Mouse (Mus musculus) brain, adult 2 months (tissue): ENCODE results near the gene Fn3k.
A peak's percentile ranks its signal among the peaks of the same experiment; 100 is the strongest.

Source experiments
- DNase-seq: peaks from one replicate; pipeline ENCODE4 v3.0.0; 2011; ENCODE audit warnings: low read depth, low spot score

Fn3k gene

GRCm38 (mm10) chr11:121434156-121435155 is at the start of gene Fn3k:
Fn3k (plus strand) TSS chr11:121434913.
- DNase-seq = peak; percentile 99

GRCm38 (mm10) chr11:121387750-121388553 is 46.8 kb upstream of the Fn3k start, which contains the start of gene Rab40b:
Rab40b (minus strand) TSS chr11:121388251.
- DNase-seq = peak; percentile 100

GRCm38 (mm10) chr11:121388554-121388945 is 46.2 kb upstream of the Fn3k start:
- DNase-seq = no peak

GRCm38 (mm10) chr11:121390793-121391192 is 43.9 kb upstream of the Fn3k start:
- no peak for DNase-seq

- no peak for DNase-seq
Measured at GRCm38 (mm10) chr11:121392405-121392804, 42.3 kb upstream of the Fn3k start.

GRCm38 (mm10) chr11:121407366-121408155 is 27.2 kb upstream of the Fn3k start:
- DNase-seq = peak; percentile 94

GRCm38 (mm10) chr11:121414762-121415161 is 20.0 kb upstream of the Fn3k start:
- DNase-seq = peak; percentile 69

- no peak for DNase-seq
Measured at GRCm38 (mm10) chr11:121415351-121415750, 19.4 kb upstream of the Fn3k start.

- peak; percentile 69 for DNase-seq
Measured at GRCm38 (mm10) chr11:121417971-121418370, 16.7 kb upstream of the Fn3k start.

GRCm38 (mm10) chr11:121418932-121419331 is 15.8 kb upstream of the Fn3k start:
- DNase-seq = peak; percentile 83

- DNase-seq = no peak
Measured at GRCm38 (mm10) chr11:121420379-121420778, 14.3 kb upstream of the Fn3k start.

GRCm38 (mm10) chr11:121420830-121421552 is 13.7 kb upstream of the Fn3k start, which contains the start of gene Fn3krp:
Fn3krp (plus strand) TSS chr11:121421401.
- peak; percentile 100 for DNase-seq

- no peak for DNase-seq
Measured at GRCm38 (mm10) chr11:121421553-121422173, 13.1 kb upstream of the Fn3k start.

GRCm38 (mm10) chr11:121433397-121433796 is 1.3 kb upstream of the Fn3k start:
- DNase-seq = no peak

GRCm38 (mm10) chr11:121437236-121437635 is 2.5 kb downstream of the Fn3k start:
- no peak for DNase-seq

- no peak for DNase-seq
Measured at GRCm38 (mm10) chr11:121439686-121440292, 5.1 kb downstream of the Fn3k start.

GRCm38 (mm10) chr11:121441653-121442052 is 6.9 kb downstream of the Fn3k start:
- DNase-seq = no peak

- no peak for DNase-seq
Measured at GRCm38 (mm10) chr11:121442076-121442475, 7.4 kb downstream of the Fn3k start.

- no peak for DNase-seq
Measured at GRCm38 (mm10) chr11:121451216-121451726, 16.6 kb downstream of the Fn3k start.
